Mouse (Mus musculus) B cell, adult (primary cell): ENCODE data around the gene Ctsa. TPM values are rescaled to one million over a fixed set of nuclear protein-coding genes. Genes with fewer than 3 reads are reported as not detected.

ENCODE experiments used
- total RNA-seq: library from RNA; stranded (reverse); gene quantifications from 4 replicates; pipeline ENCODE4 v1.2.4, GENCODE M21; 2023; ENCODE audit not compliant: inconsistent age

The Ctsa gene
- 200 to 233 TPM (median 214 TPM) in 4 replicates for total RNA-seq

DNA sequence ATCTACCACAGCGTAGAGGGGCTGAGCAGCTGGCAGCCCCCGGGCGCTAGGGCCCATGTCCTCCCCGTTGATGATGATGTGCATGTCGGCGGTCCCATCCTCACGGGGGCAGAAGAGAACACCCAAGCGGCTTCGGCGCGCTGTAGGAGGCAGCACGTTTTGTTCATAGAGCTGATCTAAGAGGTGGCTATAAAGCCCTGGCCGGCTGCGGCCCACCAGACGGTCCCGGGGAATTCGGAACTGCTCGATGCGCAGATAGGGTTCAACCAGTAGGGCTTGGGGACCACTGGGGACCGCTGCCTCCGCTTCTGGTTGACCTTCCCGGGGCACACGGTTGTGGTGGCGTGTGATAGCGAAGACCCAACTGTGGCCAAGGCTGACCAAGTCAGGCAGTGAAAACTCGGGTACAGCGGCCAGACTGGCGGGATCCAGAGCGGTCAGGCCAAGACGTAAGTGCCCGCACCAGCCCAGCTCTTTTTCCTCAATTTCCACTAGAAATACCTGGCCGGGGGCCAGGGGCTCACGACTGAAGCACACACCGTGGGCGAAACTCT is at the start of gene Ctsa:
Ctsa (plus strand) TSS at position 126 of the 554 bp plus-strand sequence.

DNA sequence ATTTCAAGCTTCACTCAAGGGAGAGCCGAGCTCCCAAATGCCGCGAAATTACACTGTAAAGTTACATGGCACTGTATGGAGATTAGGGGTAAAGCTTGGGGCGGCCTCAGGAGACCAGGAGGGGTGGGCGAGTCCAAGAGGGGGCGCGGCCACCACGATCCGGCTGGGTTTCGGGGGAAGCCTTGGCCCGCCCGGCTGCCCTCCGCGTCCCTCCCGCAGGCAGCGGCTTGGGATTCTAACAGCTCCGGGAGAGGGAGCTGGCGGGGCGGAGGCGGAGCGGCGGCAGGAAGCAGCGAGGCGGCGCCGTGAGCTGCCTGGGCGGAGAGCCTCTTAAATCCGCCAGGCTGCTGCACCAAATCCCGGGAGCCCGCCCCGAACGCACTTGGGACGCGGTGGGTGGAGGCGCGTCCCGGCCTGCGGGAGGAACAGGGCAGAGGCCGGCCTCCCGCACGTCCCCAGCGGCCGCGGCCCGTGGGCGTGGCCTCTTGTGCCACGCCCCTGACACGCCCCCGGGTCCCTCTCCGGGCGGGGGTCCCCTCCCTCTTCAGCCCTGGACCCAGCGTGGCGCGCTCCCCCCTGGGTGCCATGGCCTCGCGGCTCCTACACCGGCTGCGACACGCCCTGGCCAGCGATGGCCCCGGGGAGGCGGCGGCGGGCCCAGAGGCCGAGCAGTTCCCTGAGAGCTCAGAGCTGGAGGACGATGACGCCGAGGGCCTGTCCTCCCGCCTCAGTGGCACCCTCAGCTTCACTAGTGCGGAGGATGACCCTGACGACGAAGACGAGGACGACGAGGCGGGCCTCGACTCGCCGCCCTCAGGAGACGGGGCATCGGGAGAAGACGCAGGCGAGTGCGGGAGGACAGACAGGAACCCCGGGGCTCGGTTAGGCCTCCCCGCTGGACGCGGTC is 46.9 kb upstream of the Ctsa start, which contains the start of gene Snx21:
Snx21 (plus strand) TSS at position 343 of the 907 bp plus-strand sequence.

DNA sequence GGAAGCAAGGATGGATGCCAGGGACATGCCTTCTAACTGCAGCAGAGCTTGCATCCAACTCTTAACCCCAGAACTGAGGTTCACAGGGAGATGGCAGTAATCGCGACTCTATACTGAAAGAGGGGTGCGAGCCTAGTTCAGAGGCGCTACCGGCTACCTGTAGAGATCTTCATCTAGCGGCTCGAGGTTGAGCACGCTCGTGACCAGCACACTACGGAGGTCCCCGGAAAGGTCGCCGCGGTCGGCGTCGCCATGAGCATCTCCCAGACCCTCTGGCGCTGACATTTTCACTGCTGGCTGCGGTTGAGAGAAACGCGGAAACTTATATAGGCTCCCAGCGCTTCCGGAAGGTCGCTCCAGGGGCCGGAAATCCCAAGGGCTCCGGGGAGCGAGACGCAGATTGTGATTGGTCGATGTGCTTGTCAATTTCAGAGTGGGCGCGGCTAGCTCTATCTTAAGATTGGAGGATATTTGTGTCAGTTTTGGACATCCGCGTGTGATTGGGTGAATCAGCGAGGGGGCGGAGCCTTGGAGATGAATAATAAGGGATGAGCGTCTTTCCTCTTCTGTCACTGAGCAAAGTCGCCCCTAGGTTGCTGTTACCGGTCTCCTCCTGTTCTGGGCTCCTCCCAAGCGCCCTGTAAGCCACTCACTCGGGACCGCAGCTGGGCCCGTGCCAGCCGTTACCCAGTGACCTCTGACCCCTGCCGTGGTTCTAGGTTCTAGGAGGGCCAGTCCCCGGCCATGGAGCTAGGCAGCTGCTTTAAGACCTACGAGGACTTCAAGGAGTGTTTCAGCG is 27.9 kb upstream of the Ctsa start, which contains the start of the genes Acot8 and Zswim3:
Acot8 (minus strand) TSS at position 350 of the 799 bp plus-strand sequence.
Zswim3 (plus strand) TSS at position 566 of the 799 bp plus-strand sequence.

DNA sequence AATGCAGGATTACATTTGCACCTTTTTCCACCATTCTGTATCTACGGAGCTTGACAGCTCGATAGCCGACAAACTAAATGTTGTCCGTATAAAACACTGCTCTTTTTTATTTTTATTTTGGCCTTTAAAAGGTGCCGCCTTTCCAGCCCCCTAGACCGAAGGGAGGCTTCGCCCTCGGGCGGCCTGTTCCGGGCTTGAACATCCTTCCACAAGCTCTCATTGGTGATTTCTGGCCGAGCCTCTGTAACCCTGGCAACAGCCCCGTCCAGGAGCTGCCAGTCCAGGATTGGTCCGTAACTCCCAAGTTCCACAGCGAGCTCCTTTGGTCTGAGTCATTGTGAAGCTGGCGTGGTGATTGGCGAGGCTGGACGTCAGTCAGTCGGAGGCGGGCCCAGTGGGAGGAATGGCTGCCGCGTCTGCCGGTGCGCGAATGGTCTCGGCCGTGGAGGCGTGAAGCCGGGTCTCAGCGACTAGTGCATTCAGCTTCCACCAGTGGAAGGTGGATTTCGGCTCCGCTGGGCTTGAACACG is 10.0 kb upstream of the Ctsa start, which contains the start of gene Zswim1:
Zswim1 (plus strand) TSS at position 51 of the 530 bp plus-strand sequence.

DNA sequence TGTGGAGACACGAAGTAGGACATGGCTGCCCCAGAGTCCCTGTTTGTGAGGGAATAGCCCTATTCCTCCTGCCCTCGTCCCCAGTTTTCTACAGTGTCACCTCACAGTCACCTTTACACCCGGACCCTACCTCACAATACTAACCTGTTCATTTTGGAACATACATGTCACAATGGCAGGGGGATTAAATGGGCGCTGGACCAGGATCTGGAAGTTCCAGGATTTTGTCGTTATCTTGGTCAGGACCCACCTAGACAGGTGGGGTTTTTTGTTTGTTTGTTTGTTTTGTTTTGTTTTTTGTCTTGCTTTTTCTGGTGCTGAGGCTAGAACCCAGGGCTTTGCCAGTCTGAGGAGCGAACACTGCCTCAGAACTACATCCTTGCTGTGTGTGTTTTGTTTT is 4.2 kb upstream of the Ctsa start, which contains the start of gene Spata25:
Spata25 (minus strand) TSS at position 101 of the 400 bp plus-strand sequence.

DNA sequence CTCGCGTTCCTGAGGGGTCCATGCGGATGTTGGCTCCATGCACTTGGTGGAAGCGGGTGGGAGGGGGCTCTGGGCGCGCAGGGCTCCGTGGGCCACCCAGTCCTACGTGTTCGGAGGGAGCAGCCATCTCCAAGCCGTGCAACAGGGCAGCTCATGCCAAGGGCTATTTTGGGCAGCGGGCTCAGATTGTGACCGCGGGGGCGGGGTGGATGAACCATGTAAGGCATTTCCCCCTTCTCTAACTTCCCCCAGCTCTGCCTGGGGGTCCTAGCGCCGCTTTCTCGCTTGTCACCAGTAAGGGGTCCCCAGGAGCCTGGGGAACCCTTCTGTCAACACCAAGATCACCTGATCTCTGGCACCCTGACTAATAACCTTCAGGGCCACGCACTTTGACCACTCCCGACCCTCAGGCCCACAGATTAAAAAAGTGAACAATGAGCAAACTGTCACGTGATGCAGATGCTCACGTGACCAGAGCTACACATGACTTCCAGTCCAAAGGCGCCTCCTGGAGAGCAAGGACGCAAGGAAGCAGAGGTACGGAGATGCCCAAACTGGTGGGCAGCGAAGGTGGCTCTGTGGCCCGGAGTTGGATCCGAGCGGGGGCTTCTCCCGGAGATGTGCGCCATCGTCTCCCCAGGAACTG is 764 bp downstream of the Ctsa start, which contains the start of gene Neurl2:
Neurl2 (minus strand) TSS at position 143 of the 646 bp plus-strand sequence.

DNA sequence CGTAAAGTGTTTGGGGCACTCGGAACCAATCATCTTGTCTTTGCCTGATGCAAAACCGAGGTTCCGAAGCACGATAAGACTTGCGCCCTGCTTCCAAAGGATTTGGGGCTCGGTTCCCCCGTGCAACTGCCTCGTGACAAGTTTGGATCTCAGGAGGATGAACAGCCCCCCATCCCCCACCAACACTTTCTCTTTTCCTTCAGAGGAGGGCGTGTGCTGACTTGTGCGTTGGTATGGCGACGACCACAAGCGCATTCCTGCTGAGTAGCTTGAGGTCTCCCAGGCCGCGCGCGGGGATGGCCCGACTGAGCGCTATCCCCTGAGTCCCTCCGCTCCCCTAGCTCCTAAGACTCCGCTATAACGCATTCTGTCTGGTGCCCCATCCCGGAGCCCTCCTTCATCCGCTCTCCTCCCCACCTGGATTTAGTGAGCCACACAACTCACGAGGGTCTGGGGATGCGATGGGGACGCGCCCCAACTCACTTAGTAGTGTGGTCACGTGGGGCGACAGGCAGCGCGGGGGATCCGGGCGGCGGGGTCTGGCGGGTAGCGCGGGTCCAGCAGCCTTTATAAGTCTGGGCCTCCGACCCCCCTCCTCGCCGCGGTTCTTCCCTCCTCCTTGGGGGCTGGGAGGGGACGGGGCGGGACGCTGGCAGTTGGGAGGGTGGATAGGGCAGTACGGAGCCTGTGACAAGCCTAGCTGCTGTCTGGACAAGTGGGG is 24.6 kb downstream of the Ctsa start, which contains the start of gene Pltp:
Pltp (minus strand) TSS at position 611 of the 721 bp plus-strand sequence.

DNA sequence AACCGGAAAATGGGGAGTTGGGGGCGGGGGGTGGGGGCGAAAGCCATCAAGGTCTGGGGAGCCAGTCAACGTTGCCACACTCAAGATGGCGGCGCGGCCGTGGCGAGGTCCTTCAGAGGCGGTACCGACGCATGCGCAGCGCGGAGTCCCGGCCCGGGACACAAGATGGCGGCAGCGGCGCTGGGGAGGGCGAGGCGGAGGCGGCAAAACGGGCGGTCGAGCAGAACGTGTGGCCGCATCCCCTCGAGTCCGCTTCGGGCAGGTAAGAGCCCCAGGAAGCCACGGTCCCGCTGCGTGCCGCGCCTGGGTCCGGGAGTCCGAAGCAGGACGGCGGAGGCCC is 46.5 kb downstream of the Ctsa start, which contains the start of gene Pcif1:
Pcif1 (plus strand) TSS at position 77 of the 340 bp plus-strand sequence.

Other genes starting within 250 kb of the Ctsa start
- not detected in 4 replicates for gene Wfdc6a, start 247.4 kb upstream of the Ctsa start, total RNA-seq
- not detected in 4 replicates for gene Eppin, start 239.3 kb upstream of the Ctsa start, total RNA-seq
- not detected in 4 replicates for gene Wfdc6b, start 219.4 kb upstream of the Ctsa start, total RNA-seq
- gene Wfdc8, start 219.2 kb upstream of the Ctsa start, total RNA-seq, result not detected in 4 replicates
- gene Wfdc16, start 194.1 kb upstream of the Ctsa start, total RNA-seq, result not detected in 4 replicates
- not detected in 4 replicates for gene Wfdc10, start 176.8 kb upstream of the Ctsa start, total RNA-seq
- gene Wfdc9, start 176.3 kb upstream of the Ctsa start, total RNA-seq, result not detected in 4 replicates
- gene Wfdc11, start 158.8 kb upstream of the Ctsa start, total RNA-seq, result not detected in 4 replicates
- gene Wfdc13, start 147.8 kb upstream of the Ctsa start, total RNA-seq, result not detected in 4 replicates
- gene Spint4, start 134.4 kb upstream of the Ctsa start, total RNA-seq, result not detected in 4 replicates
- gene Spint5, start 117.6 kb upstream of the Ctsa start, total RNA-seq, result not detected in 4 replicates
- gene Wfdc3, start 86.9 kb upstream of the Ctsa start, total RNA-seq, result not detected in 4 replicates
- gene Dnttip1, start 86.9 kb upstream of the Ctsa start, total RNA-seq, result 35.3 to 43.4 TPM (median 39.6 TPM) in 4 replicates
- gene Ube2c, start 63.0 kb upstream of the Ctsa start, total RNA-seq, result 2.6 to 4.9 TPM (median 3.6 TPM) in 4 replicates
- not detected in 4 replicates for gene Tnnc2, start 52.9 kb upstream of the Ctsa start, total RNA-seq
- 0.60 to 1.5 TPM (median 0.69 TPM) in 4 replicates for gene Snx21, start 47.0 kb upstream of the Ctsa start, total RNA-seq
- 57.2 to 73.3 TPM (median 63.9 TPM) in 4 replicates for gene Acot8, start 28.0 kb upstream of the Ctsa start, total RNA-seq
- gene Zswim3, start 27.8 kb upstream of the Ctsa start, total RNA-seq, result 3.1 to 4.3 TPM (median 3.6 TPM) in 4 replicates
- 7.8 to 9.8 TPM (median 8.5 TPM) in 4 replicates for gene Zswim1, start 10.2 kb upstream of the Ctsa start, total RNA-seq
- gene Spata25, start 4.3 kb upstream of the Ctsa start, total RNA-seq, result 0.69 to 0.74 TPM in 2 of 4 replicates, not detected in the others
- 4.5 to 5.9 TPM (median 4.9 TPM) in 4 replicates for gene Neurl2, start 583 bp downstream of the Ctsa start, total RNA-seq
- 8.8 to 12.8 TPM (median 10.6 TPM) in 4 replicates for gene Pltp, start 24.8 kb downstream of the Ctsa start, total RNA-seq
- gene Pcif1, start 46.4 kb downstream of the Ctsa start, total RNA-seq, result 91.0 to 95.0 TPM (median 92.9 TPM) in 4 replicates
- gene Zfp335, start 78.9 kb downstream of the Ctsa start, total RNA-seq, result 56.4 to 63.7 TPM (median 59.9 TPM) in 4 replicates
- 0.36 to 0.55 TPM (median 0.42 TPM) in 4 replicates for gene Mmp9, start 107.9 kb downstream of the Ctsa start, total RNA-seq
- gene Slc12a5, start 127.9 kb downstream of the Ctsa start, total RNA-seq, result 0.83 to 1.8 TPM (median 0.92 TPM) in 4 replicates
- 45.2 to 51.9 TPM (median 47.7 TPM) in 4 replicates for gene Ncoa5, start 202.0 kb downstream of the Ctsa start, total RNA-seq
- 156 to 180 TPM (median 171 TPM) in 4 replicates for gene Cd40, start 222.8 kb downstream of the Ctsa start, total RNA-seq